Mouse (Mus musculus) stomach, postnatal 0 days (tissue): ENCODE measurements around the gene Gtpbp3. TPM values are rescaled to one million over a fixed set of nuclear protein-coding genes. Genes with fewer than 3 reads are reported as not detected.

Experiments
- ATAC-seq: fragments of 200-750 bp; cut with Nextera tagmentation; 2 replicates; pipeline ENCODE4 v1.8.0; 2017; ENCODE audit not compliant: low FRiP score, low TSS enrichment
- DNase-seq: peaks from one replicate; pipeline ENCODE4 v3.0.0-alpha.2; 2016; ENCODE audit warnings: low spot score
- H3K27ac ChIP-seq: fragments of 300-500 bp; sonication (generic); replicated peaks from 2 replicates; pipeline ENCODE4 v1.5.1; 2014; ENCODE audit warnings: mild to moderate bottlenecking, control low read depth
- H3K27me3 ChIP-seq: fragments of 300-500 bp; sonication (generic); 2 replicates; pipeline ENCODE4 v1.6.1; 2014; ENCODE audit warnings: low read length; ENCODE audit not compliant: control insufficient read depth, insufficient read depth
- H3K36me3 ChIP-seq: fragments of 300-500 bp; sonication (generic); 2 replicates; pipeline ENCODE4 v1.6.1; 2014; ENCODE audit warnings: low read length, mixed read lengths; ENCODE audit not compliant: control insufficient read depth, insufficient read depth
- H3K4me1 ChIP-seq: fragments of 300-500 bp; sonication (generic); replicated peaks from 2 replicates; pipeline ENCODE4 v1.6.1; 2014; ENCODE audit warnings: antibody characterized with exemption; ENCODE audit not compliant: control insufficient read depth, insufficient read depth
- H3K4me2 ChIP-seq: fragments of 300-500 bp; sonication (generic); replicated peaks from 2 replicates; pipeline ENCODE4 v1.6.1; 2014; ENCODE audit warnings: low read depth, mild to moderate bottlenecking, control low read depth, moderate library complexity
- H3K4me3 ChIP-seq: fragments of 300-500 bp; sonication (generic); 2 replicates; pipeline ENCODE4 v1.5.1; 2014; ENCODE audit warnings: low read depth, low read length, control low read depth
- H3K9ac ChIP-seq: fragments of 300-500 bp; sonication (generic); 2 replicates; pipeline ENCODE4 v1.6.1; 2014; ENCODE audit warnings: mild to moderate bottlenecking, low read length, control low read depth, mixed read lengths
- H3K9me3 ChIP-seq: fragments of 300-500 bp; sonication (generic); 2 replicates; pipeline ENCODE4 v1.6.1; 2016; ENCODE audit warnings: low read length; ENCODE audit not compliant: control insufficient read depth
- CTCF ChIP-seq: IDR thresholded peaks from 2 replicates; pipeline ENCODE4 v1.5.1; 2016; ENCODE audit warnings: antibody characterized with exemption, low read depth, mild to moderate bottlenecking, moderate library complexity
- EP300 ChIP-seq: optimal IDR thresholded peaks from 2 replicates; pipeline ENCODE3; 2016; ENCODE audit warnings: antibody characterized with exemption
- WGBS: fragments of 180-500 bp; shearing (Covaris S2); extraction: QIAGEN DNeasy Blood & Tissue Kit; methylation state at CpG from one replicate; pipeline ENCODE4 v1.1.7; 2014; 5-methylcytosine and 5-hydroxymethylcytosine counted together
- polyA plus RNA-seq: library from polyadenylated mRNA; unstranded; fragments of >200 nt; fragmentation: Nextera tagmentation; extraction: Ambion mirVana; gene quantifications from 2 replicates; pipeline ENCODE4 v1.2.1, GENCODE M21; 2015

The Gtpbp3 gene
- polyA plus RNA-seq, 1 experiment from 2014 or later: 7.2 TPM

GRCm38 (mm10) chr8:71476099-71476940 is 11.6 kb upstream of the Gtpbp3 start:
- no peaks in the 10 kb centered on the region for H3K4me1 ChIP-seq
- H3K27me3 ChIP-seq: no peaks in the 10 kb centered on the region
- H3K4me3 ChIP-seq: peak overlapping the region; percentile 64

GRCm38 (mm10) chr8:71477196-71477845 is 10.6 kb upstream of the Gtpbp3 start:
- 52% methylated on average over 14 of the region's 14 CpGs for WGBS
- no peaks in the 10 kb centered on the region for H3K27me3 ChIP-seq
- no peak overlapping the region for H3K27ac ChIP-seq
- no peak overlapping the region for H3K9ac ChIP-seq
- ATAC-seq: no peak
- peak overlapping the region; percentile 64; the same call in 1 of the 2 replicates for H3K4me3 ChIP-seq
- H3K4me1 ChIP-seq: no peaks in the 10 kb centered on the region
- TF ChIP-seq EP300 (no peak), CTCF (peak; percentile 68)
- H3K9me3 ChIP-seq: no peaks in the 10 kb centered on the region
- H3K4me2 ChIP-seq: peak overlapping the region; percentile 81
- DNase-seq: no peak
- H3K36me3 ChIP-seq: peaks cover 4% of the 10 kb centered on the region

More at GRCm38 (mm10) chr8:71476099-71476940, 11.6 kb upstream of the Gtpbp3 start:
- WGBS: 1% methylated on average over 42 of the region's 121 CpGs
- Histone ChIP-seq H3K4me2 (peak overlapping the region; percentile 81), H3K36me3 (peaks cover 4% of the 10 kb centered on the region), H3K9me3 (no peaks in the 10 kb centered on the region), H3K27ac (peak overlapping the region; percentile 86), H3K9ac (peak overlapping the region; percentile 68)
- peak; percentile 71 for ATAC-seq
- TF ChIP-seq EP300: no peak
- TF ChIP-seq CTCF: peak; percentile 50
- DNase-seq: peak; percentile 77

GRCm38 (mm10) chr8:71478943-71479342 is 9.0 kb upstream of the Gtpbp3 start:
- Histone ChIP-seq H3K4me3 (no peak overlapping the region), H3K36me3 (no peaks in the 10 kb centered on the region), H3K9me3 (no peaks in the 10 kb centered on the region), H3K27me3 (no peaks in the 10 kb centered on the region), H3K4me2 (no peak overlapping the region), H3K27ac (no peak overlapping the region), H3K9ac (no peak overlapping the region), H3K4me1 (no peaks in the 10 kb centered on the region)
- DNase-seq: no peak
- 98% methylated on average over 11 of the region's 11 CpGs for WGBS
- no peak for TF ChIP-seq CTCF
- ATAC-seq: no peak

GRCm38 (mm10) chr8:71483932-71484331 is 4.0 kb upstream of the Gtpbp3 start:
- Histone ChIP-seq H3K4me3 (no peak overlapping the region), H3K27ac (no peak overlapping the region), H3K9me3 (no peaks in the 10 kb centered on the region), H3K27me3 (no peaks in the 10 kb centered on the region), H3K36me3 (no peaks in the 10 kb centered on the region), H3K4me2 (no peak overlapping the region), H3K4me1 (peaks cover 4% of the 10 kb centered on the region; the same call in 1 of the 2 replicates), H3K9ac (no peak overlapping the region)
- DNase-seq: peak; percentile 75
- 62% methylated on average over 8 of the region's 8 CpGs for WGBS
- no peak for ATAC-seq
- TF ChIP-seq CTCF (no peak), EP300 (no peak)

- ATAC-seq: no peak
- H3K9ac ChIP-seq: no peak overlapping the region
- peaks cover 9% of the 10 kb centered on the region for H3K4me1 ChIP-seq
- H3K4me2 ChIP-seq: peak overlapping the region; percentile 92; the same call in 1 of the 2 replicates
- no peak overlapping the region for H3K27ac ChIP-seq
- TF ChIP-seq CTCF: no peak
- no peak for TF ChIP-seq EP300
- 94% methylated on average over 19 of the region's 19 CpGs for whole genome bisulfite sequencing
- no peak overlapping the region for H3K4me3 ChIP-seq
- DNase-seq: no peak
- H3K36me3 ChIP-seq: no peaks in the 10 kb centered on the region
- H3K9me3 ChIP-seq: no peaks in the 10 kb centered on the region
- no peaks in the 10 kb centered on the region for H3K27me3 ChIP-seq
Observed at GRCm38 (mm10) chr8:71484736-71485135, 3.2 kb upstream of the Gtpbp3 start.
